ENCODE assay signal across 12 mouse cellular contexts in the genomic region with DNA sequence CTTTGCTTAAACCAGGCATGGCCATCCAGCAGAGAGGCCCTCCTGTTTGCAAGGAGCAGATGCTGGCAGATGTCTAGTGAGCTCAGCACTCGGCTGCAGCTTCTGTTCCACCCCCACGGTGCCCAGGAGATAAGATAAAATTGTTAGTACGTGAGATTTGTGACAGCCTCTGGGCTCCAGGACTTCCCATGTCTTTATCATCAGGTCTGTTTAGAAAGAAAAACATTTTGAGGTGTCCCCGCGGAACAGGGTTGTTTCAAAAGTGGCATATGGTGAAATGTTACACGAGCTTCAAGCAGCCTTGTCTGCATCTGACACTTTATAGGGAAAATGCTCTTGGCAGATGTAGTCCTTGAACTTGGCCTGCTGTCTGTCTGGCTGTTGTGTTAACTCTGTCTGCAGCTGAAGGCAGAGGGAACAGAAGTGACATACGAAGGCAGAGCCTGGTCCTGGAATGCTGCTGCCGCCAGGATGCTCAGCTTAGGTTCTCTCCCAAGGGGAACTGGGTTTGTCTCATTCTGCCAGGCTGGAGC.
A peak's percentile ranks its signal among the peaks of the same experiment; 100 is the strongest.
DNase-seq lines count a peak whose midpoint lies in the region; ATAC-seq lines count a peak whose summit lies in the region.
"Had no signal": no experiment of that assay in that cellular context is flagged by ENCODE, and none has a peak within 500 bp of the region (broad histone marks: within the 10 kb centered on the region; RNA-seq: fewer than 3 reads in every experiment).

No protein-coding gene starts in this region.

- peak; percentile 18 to 28 for DNase-seq in cerebellum, postnatal 10 days
- no peak for DNase-seq in cerebellum, postnatal 36 days
- DNase-seq in left cerebral cortex, postnatal 25 days (ENCODE audit: low spot score in 2 of 2) = peak; percentile 8 to 24
- DNase-seq in left cerebral cortex, postnatal 10 days (ENCODE audit: extremely low spot score in 1 of 2, low spot score in 2 of 2) = no peak
- DNase-seq in embryo, embryonic 10 days (ENCODE audit: low spot score) = peak; percentile 37
- peak; percentile 11 to 22 for DNase-seq in heart, postnatal 10 days
- no peak for DNase-seq in gastrocnemius, postnatal 36 days
- DNase-seq: adrenal gland, postnatal 36 days; cerebellum, postnatal 14 days; lung, postnatal 14 days had no signal

- ATAC-seq in kidney, embryonic 16.5 days (ENCODE audit: low FRiP score, low TSS enrichment) = no peak

- H3K36me3 ChIP-seq in kidney, embryonic 16.5 days (ENCODE audit: insufficient read depth, low read length) = no peaks in the 10 kb centered on the region
- H3K36me3 ChIP-seq: neural tube, embryonic 13.5 days had no signal

- H3K27ac ChIP-seq in kidney, embryonic 16.5 days (ENCODE audit: low read length) = no peak overlapping the region
- H3K27ac ChIP-seq: neural tube, embryonic 13.5 days had no signal

- H3K9ac ChIP-seq in kidney, embryonic 16.5 days (replicated peaks; ENCODE audit: low read length) = no peak overlapping the region
- H3K9ac ChIP-seq: neural tube, embryonic 13.5 days had no signal

- H3K4me3 ChIP-seq in kidney, embryonic 16.5 days (ENCODE audit: low read length) = no peak overlapping the region
- H3K4me3 ChIP-seq: neural tube, embryonic 13.5 days had no signal

- H3K27me3 ChIP-seq in kidney, embryonic 16.5 days (ENCODE audit: insufficient read depth, low read length) = no peaks in the 10 kb centered on the region
- H3K27me3 ChIP-seq: neural tube, embryonic 13.5 days had no signal

- WGBS in kidney, embryonic 16.5 days = 24% methylated on average over 8 of the region's 8 CpGs

- H3K4me1 ChIP-seq in kidney, embryonic 16.5 days (ENCODE audit: insufficient read depth, low read length) = no peaks in the 10 kb centered on the region
- H3K4me1 ChIP-seq: neural tube, embryonic 13.5 days had no signal

- peaks cover 5% of the 10 kb centered on the region; the same call in 1 of the 2 replicates for H3K9me3 ChIP-seq in kidney, embryonic 16.5 days (ENCODE audit: low read length)
- H3K9me3 ChIP-seq: neural tube, embryonic 13.5 days had no signal

- intact Hi-C loops in left cerebral cortex, postnatal 25 days (cut with DNase I) = no loop called here
- intact Hi-C loops in left cerebral cortex, postnatal 10 days (cut with DNase I) = no loop called here
- intact Hi-C loops in heart, postnatal 10 days (cut with DNase I) = no loop called here
- intact Hi-C loops in gastrocnemius, postnatal 36 days (cut with DNase I) = no loop called here

- H3K4me2 ChIP-seq in kidney, embryonic 16.5 days (replicated peaks; ENCODE audit: low read depth, low read length) = no peak overlapping the region
- H3K4me2 ChIP-seq: neural tube, embryonic 13.5 days had no signal

Comparison
In these comparisons a context has a peak if more than half of its experiments do, and no peak if none do; other contexts are left out.
1. DNase-seq: peak in cerebellum, postnatal 10 days (2 of 2), left cerebral cortex, postnatal 25 days (2 of 2), embryo, embryonic 10 days (single experiment) and heart, postnatal 10 days (2 of 2); none in cerebellum, postnatal 36 days (0 of 2), left cerebral cortex, postnatal 10 days (0 of 2) and gastrocnemius, postnatal 36 days (0 of 2).